Mouse (Mus musculus) layer of hippocampus, adult 9-10 months (tissue): ENCODE measurements around the gene Sit1.

Source experiments
- DNase-seq: peaks from one replicate; pipeline ENCODE4 v3.0.0; 2022; ENCODE audit warnings: low spot score

The Sit1 gene

DNA sequence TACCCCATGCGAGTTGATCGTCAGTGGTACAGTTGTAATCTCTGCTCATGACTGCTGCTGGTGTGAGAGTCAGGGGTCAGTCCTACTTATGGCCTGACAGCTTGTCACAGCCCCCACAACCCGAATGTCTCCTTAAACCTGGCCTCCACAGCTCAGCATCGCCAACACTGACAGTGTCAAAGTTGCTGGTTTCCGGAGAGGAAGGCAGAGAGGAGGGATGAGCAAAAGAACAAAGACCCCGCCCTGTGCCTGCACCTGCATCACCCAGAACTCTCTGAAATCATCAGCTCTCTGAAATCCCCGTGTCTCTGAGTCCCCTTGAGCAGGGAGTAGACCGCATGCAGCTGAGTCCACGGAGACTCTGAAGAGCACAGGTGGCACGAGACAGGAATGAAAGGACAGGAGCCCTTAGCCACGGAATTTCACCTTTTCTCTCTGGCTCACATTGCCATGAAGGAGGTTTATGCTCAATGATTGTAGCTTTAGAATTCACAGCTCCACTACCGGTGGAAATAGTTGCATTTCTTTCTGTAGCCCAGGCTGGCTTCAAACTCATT, at the start of gene Sit1:
TSS of gene Sit1 (minus strand) at position 200 of the 557 bp plus-strand sequence.
- DNase-seq: no peak

DNA sequence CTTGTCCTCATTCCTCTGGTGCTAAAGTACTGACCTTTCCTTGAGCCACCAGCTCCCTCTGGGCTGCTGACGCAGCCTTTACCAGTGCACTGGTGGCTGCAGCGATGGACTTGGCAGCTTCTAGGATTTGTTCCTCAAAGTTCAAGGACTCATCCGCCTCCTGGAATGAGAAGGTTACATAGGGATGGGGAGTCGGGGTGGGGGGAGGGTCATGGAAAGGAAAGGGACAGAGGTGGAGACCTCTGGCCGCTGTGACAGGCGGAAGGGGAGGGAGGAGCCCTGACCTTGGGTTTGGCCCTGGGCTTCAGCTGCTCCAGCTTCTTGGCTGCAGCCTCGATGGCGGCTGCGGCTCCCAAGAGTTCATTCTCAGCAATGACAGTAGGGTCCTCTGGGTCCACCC, 49.7 kb upstream of the Sit1 start:
- no peak for DNase-seq

DNA sequence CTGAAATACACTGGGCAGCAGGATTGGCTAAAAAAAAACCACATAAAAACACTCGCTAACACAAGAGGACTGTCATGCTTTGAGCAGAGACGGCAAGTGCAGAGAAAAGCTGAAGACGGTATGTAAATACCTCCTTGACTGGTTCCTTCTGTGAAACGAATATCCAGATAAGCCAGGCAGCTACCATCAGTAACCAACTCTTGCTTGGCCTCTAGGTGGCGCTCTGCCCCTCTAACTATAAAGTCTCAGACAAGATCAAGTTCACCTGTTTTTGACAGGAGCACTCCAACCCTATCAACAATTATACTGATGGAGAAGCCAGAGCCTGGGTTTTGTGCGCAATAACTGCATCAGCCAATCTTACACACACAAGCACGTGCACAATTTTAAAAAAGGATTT, 47.0 kb upstream of the Sit1 start:
- peak; percentile 64 for DNase-seq

DNA sequence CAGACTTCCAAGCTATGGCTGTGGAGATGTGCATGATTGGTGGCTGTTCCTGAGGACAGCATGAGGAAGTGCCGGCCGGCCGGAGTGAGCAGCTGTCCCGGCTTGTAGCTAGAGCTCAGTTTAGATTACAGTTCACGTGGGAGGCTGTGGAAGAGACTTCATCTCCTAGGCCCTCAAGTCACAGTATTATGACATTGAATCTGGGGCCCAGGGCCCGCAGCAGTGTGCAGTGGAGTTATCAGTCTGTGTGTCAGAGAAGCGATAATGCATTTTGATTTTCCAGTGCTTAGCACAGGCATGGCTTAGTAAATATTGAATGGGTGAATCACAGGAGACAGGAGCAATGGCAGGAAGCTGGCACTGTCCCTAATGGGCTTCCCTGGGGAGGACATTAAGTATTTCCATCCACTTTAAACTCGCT, 46.6 kb upstream of the Sit1 start:
- no peak for DNase-seq

DNA sequence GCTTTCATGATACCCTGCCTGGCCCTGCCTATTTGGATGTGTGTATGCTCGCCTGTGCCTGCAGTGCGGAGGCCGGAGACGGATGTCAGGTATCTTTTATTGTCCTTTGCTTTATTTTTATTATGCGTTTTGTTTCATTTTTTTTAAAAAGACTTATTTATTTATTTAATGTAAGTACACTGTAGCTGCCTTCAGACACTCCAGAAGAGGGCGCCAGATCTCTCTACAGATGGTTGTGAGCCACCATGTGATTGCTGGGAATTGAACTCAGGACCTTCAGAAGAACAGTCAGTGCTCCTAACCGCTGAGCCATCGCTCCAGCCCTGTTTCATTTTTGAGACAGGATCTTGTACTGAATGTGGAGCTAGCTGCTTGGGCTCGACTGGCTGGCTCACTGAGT, 45.0 kb upstream of the Sit1 start:
- no peak for DNase-seq

DNA sequence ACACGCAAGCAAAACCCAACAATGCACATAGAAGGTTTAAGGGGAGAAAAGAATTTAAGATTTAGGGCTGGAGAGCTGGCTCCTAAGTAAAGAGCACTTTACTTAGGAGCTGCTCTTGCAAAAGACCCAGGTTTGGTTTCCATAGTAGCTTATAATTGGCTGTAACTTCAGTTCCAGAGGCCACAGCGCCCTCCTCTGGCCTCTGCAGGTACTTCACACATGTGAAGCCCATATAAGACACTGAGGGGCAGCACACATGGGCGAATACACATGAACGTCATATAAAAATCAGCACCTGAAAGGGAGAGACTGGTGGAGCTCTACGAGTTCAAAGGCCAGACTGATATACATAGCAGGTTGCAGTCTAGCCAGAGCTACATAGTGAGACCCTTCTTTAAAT, 44.3 kb upstream of the Sit1 start:
- no peak for DNase-seq

DNA sequence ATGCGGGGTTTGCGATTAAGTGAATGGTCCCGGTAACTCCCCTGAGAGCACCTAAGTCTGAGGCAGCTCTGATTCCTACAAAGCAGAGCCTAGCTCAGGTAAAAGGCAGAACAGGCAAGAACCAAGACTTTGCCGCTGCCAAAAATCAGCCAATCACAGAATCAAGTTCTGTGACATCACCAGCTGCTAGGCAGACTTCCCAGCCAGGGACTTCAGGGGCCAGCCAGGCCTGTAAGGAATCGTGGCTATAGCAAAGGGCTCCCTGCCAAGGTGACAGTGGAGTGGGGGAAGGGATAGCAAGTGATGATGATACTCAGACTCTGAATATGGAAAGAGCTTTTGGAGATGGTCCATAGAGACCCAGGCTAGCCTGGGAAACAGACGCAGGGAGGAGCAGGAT, 36.4 kb upstream of the Sit1 start:
- DNase-seq: peak; percentile 86

DNA sequence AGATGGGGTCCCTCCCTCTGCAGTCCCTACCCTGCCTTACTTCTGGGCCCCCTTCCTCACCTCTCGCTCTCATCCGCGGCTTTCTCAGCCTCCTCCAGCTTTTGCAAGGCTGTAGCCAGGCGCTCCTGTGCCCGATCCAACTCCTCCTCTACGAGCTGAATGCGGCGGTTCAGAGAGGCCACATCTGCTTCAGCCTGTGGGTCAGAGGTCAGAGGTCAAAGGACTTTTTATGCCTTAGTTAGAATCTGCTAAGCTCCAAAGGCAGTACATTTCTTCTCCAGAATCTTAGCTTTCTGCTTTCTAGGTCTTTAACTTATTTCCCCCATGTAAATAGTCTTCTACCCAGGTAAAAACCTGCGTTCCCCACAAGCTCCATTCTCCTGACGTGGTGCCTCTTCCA, 36.0 kb upstream of the Sit1 start:
- no peak for DNase-seq

DNA sequence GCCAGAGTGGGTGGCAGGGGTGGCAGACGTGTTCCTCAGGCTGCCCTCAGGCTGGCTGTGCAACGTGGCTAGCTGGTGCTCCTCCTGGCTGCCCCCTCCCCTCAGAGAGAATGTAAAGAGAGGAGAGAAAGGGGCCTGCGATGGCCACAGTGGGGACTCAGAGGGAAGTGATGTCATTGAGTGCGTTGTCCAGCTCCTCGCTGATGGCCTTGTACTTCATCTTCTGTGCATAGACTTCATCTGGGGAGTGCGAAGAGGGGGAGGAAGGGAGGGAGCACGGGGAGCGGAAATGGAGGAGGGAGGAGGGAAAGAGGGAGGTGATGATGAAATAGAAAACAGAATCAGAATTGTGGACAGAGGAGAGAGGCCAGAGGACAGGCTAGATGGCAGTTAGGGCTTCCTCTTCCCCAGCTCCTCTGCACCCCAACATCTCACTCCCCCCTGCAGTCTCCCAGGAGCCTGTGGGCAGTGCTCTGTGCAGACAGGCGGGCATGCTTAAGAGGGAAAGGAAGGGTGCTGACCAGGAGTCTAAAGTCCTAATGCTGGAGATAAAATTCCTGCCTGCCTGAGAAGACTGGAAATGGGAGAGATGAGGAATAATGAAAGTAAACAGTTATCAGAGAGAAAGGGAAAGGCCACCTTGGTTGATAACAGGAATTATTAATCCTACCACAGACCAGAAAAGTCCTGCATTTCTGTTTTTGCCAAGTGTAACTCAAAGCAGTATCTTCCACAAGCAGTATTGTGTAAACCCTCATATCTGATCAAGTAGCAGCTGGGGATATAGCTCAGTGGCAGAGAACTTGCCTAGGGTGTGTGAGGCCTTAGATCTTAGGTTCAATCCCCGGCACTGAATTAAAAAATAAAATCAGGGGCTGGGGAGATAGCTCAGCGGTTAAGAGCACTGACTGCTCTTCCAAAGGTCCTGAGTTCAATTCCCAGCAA, 32.5 kb upstream of the Sit1 start:
- DNase-seq: no peak

DNA sequence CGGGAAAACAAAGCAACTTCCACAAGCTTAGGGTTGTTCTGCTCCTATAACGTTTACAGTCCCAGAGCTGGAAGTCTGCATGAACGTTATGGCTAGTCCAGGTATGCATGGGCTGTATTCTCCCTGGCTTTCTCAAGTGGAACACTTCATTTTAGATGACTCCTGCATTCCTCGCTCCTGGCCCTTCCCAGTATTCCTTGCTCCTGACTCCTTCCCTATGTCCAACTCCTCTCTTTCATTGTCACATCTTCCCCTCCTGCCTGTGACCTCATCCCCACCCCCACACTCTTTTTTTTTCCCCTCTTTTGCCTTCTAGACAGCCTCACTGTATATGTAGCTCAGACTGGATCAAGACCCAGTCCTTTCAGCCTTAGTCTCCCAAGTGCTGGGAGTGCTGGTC, 30.3 kb upstream of the Sit1 start:
- no peak for DNase-seq

DNA sequence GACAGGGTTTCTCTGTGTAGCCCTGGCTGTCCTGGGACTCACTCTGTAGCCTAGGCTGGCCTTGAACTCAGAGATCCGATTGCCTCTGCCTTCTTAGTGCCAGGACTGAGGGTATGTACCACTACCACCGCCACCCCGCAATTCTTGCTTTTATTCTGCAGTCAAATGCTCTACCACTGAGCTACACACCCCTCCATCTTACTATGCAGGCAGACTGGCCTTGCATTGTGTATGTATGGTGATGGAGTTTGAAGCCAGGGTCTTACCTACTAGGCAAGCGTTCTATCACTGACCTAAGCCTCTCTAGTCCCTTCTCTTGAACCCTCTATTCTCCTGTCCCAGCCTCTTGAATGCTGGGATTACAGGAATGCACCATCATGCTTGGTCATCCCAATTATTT, 29.8 kb upstream of the Sit1 start:
- DNase-seq: no peak

DNA sequence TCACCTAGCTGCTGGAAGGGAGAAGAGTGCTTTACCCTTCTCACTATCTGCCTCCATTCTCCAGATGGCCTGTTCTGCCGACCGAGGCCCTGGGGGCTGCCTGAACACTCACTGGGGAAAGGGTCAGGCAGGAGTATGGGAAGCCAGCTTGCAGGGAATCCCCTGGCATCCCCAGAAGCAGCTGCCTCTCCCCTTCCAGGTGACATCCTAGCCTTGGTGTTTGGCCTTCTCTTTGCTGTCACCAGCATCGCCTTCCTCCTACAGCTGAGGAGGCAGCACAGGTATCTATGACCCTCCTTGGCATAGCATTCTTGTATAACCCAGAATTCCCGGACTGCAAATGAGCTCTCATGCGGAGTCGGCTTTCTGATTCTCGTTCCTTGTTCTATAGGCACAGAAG, 29.1 kb upstream of the Sit1 start:
- no peak for DNase-seq

DNA sequence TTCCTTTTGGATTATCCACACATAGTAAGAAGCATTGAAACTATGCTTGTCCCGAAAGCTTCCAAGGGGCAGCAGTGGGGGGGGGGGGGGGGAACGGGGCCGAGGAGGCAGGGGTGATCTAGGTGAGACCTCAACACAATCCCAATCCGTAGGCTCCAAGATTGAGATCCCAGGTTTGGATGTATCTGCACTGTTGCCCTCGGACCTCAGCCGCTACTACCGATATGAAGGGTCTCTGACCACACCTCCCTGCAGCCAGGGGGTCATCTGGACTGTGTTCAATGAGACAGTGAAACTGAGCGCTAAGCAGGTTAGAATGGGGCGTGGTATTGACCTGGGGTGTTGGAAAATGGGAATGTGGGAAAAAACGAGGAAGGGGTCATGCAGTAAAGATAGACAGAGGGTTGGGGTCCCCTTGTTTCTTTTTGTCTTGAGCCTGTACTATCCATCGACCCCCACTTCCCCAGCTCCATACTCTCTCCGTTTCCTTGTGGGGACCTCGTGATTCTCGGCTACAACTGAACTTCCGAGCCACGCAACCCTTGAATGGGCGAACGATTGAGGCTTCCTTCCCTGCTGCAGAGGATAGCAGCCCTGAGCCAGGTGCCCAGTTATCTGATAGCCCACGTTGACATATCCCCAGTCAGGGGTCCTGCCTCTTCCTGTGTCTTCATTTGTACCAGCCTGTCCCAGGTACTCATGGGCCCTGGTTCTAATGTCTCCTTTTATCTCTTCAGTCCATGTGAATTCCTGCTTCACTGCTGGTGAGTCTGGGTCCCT, 28.3 kb upstream of the Sit1 start:
- DNase-seq: no peak

DNA sequence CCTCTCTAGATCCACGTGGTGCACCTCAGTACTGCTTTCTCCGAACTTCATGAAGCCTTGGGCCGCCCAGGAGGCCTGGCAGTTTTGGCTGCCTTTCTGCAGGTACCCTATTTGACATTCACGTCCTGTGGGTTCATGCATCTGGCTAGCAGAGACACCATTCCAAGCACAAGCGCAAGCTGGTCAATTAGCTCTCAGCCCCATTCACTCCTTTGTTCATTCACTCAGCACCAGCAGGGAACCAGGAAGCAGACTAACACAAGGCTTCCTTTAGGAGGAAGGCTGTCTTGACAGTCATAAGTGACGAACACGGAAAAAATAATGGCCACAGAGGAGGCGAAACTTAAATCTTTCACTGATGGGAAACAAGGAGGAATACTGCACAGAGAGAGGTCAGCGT, 25.6 kb upstream of the Sit1 start:
- DNase-seq: no peak

DNA sequence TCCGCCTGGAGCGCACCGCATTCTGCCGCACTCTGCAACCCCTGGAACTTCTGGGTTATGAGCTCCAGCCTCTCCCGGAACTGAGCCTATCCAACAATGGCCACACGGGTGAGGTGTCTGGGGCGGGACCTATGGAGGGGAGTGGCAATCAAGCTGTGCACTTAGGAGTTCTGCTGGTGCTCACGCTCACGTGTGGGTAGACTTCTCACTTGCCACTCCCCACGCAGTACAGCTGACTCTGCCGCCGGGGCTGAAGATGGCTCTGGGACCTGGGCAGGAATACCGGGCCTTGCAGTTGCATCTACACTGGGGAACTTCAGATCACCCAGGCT, 25.1 kb upstream of the Sit1 start:
- no peak for DNase-seq

DNA sequence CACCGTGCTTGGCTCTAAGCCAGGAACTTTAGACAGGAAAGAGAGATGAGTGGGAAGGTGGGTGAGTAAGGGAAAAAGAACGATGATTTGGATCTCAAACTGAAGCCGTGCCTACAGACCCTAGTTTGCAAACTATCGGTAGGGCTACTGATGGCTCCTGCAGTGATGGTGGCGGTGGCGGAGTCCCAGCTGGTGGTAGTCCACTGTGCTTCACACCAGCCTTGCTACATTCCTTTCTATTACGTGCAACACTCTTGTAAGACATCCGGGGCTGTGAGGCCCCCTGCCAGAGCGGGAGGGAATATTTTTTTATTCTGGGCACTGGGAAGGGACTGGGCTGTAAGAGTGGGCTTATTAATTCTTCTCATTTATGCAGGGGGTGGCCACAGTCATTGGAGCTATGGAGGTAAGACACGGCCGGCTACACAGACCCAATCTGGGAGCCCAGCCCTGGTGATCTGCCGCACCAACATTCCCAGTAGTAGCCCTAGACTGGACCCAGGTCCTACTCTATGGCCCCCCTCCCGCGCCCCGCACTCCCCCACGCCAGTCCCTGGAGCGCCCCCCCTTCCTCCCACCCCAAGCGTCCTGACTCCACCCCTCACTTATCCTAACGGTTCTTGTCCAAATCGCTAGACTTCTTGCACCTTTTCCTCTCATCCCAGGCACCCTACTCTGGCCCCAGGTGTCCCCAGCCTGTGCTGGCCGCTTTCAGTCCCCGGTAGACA, 24.6 kb upstream of the Sit1 start:
- no peak for DNase-seq

DNA sequence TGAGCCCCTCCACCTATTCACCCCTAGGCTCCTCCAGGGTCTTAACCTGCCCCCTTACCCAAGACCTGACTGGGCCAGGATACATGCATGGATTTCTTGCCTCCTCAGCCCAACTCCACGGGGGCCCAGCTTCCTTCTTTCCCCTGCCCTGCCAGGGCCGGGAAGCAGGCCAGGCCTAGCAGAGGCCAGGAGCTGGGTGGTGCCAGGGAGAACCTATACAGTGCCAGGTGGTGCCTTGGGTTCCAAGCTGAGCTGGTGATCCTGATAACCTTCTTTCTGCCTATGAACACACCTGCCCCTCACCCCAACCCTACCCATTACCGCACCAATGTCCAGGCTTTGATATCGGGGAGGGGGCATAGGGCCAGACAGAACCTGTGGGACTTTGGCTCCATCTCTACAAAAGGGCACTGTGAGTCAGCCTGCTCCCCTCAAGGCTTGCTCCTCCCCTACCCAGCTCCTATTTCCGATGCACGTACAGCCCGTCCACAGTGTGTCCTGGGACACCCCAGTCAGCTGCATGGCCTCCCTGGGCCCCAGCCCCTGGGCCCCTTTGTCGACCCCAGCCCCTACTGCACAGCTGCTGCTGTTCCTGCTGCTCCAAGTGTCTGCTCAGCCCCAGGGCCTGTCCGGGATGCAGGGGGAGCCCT, 23.1 kb upstream of the Sit1 start, which contains the start of gene Car9:
TSS of gene Car9 (plus strand) at position 431 of the 650 bp plus-strand sequence.
- no peak for DNase-seq

DNA sequence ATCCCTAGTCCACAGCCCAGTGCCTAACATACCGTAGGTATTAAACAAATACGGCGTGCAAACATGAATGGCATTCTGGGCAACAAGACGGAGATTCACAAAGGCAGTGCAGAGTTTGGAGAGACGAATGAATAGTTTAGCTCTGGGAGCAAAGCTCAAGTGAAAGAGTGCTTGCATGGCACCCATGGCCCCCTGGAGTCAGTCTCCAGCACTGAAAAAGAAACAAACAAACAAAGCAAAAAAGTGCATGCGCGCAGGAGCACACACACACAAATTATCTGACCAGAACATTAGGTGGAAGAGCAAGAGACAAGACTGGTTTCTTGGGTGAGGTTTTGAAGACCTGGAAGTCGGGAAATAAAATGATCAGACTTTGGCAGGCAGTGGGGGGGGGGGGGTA, 22.5 kb upstream of the Sit1 start:
- DNase-seq: no peak

DNA sequence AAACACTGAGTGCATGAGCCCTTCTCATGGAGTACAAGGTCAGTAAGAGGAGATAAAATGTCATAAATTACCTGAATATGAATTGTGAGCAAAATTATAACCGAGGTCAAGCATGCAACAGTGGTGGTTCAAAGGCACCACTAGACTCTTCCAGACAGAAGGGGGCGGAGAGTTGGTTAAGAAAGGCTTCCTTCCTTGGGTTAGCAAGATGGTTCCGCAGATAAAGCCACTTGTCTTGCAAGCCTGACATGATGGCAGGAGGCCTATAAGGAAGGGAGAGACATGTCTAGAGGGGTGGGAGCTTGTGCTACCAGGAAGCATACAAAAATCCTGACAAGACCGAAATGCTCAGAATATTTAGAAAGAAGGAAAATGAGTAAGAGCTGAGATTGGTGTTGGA, 20.7 kb upstream of the Sit1 start:
- DNase-seq: no peak

DNA sequence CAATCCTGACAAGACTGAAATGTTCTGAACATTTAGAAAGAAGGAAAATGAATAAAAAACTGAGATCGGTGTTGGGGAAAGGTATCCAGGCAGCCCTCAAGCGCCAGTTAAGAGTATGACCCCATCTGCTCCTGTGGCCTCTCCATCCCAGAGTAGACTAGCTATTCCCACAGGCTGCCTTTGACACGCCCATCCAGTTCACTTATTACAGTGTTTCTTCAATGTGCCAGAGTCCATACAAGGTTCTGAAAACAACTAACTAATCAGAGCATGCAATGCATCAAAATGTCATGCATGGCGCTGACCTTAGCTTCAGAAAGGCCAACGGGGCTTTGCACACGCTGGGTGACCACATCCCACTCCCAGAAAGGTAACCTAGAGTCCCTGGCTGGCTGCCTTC, 20.0 kb upstream of the Sit1 start:
- no peak for DNase-seq

DNA sequence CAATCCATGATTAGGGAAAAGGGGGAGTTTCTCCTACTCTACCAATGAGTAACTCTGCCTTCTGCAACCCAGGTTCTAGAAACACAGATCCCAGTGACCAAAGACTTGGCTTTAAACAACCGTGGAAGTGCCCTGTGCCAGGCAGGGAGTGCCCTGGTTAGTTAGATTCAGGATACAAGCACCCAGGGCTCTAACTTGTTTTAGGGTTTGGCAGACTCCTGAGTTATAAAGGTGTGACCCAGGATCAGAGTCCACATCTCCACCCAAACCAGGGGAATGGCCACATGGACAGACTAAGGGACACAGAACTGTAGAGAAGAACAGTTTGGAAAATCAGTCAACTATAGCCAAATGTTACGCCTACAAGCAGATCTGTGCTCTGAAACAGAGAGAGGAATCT, 19.5 kb upstream of the Sit1 start:
- DNase-seq: no peak
